ENCODE assay signal across 8 mouse cellular contexts in the genomic region with DNA sequence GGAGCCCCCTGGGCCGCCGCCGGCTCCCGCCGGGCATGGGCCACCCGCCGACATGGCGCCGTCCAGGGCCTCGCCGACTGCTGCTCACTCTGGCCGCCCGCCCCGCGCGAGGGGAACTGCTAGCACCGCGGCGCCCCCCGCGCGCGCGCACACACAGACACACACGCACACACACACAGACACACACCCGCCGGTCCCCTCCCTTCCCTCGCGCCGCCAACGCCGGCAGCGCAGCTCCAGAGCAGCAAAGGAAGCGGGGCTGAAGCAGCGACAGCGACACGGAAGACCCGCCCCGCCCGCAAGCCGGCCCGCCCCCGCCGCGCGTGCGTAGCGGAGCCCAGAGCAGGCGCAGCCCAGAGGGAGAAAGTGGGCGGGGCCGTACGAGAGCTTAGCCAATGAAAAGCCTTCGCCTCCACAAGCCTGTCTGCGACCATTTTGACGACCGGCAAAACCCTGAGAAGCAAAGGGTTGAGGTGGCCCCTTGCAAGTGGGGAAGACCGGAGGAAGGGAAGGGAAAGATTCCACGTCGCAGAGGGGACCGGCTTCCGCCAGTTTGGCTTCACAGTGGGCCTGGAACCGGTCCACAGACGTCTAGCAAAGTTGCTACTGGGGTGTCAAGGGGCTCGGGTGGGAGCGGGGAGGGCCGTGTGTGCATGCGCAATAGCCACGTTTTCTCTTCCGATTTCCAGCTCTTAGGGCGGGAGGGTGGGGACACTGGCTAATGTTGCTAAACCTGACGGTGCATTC. TPM values are rescaled to one million over a fixed set of nuclear protein-coding genes. Genes with fewer than 3 reads are reported as not detected.
DNase-seq lines count a peak whose midpoint lies in the region; ATAC-seq and TF ChIP-seq lines count a peak whose summit lies in the region.

A gene (minus strand): TSS at position 280 of the 747 bp plus-strand sequence.

- H3K4me1 ChIP-seq in MEL (ENCODE audit: control insufficient read depth in 1 of 2, insufficient read depth in 2 of 2, low read length in 2 of 2) = peaks cover 0 to 13% of the 10 kb centered on the region in 2 experiments; a peak in 2 of 4 replicates
- H3K4me1 ChIP-seq in cerebellum, adult 2 months (ENCODE audit: control insufficient read depth, insufficient read depth, low read length) = peaks cover 5% of the 10 kb centered on the region; the same call in 1 of the 2 replicates
- H3K4me1 ChIP-seq in lung, embryonic 16.5 days (replicated peaks; ENCODE audit: control insufficient read depth, insufficient read depth, low read length) = 0 out of 2 replicates have a peak, but pooled peaks cover 5% of the 10 kb centered on the region

- peak; percentile 98 for DNase-seq in MEL (ENCODE audit: low read depth, low spot score)
- DNase-seq in cerebellum, adult 2 months = peak; percentile 97 to 98
- DNase-seq in forelimb bud, embryonic 11.5 days (ENCODE audit: low read depth, low spot score) = peak; percentile 96
- DNase-seq in layer of hippocampus, adult 9-10 months (ENCODE audit: low spot score) = peak; percentile 94
- peak; percentile 90 for DNase-seq in ovary, postnatal 10 days (ENCODE audit: low spot score)
- DNase-seq in thymus, postnatal 10 days (ENCODE audit: low spot score in 2 of 2) = peak; percentile 95 to 98

- H3K27me3 ChIP-seq in MEL (ENCODE audit: control insufficient read depth in 1 of 2, insufficient read depth in 2 of 2, low read length in 2 of 2) = no peaks in the 10 kb centered on the region
- no peaks in the 10 kb centered on the region for H3K27me3 ChIP-seq in cerebellum, adult 2 months (ENCODE audit: control insufficient read depth, insufficient read depth, low read length)
- H3K27me3 ChIP-seq in lung, embryonic 16.5 days (ENCODE audit: control insufficient read depth, insufficient read depth, low read depth, low read length) = no peaks in the 10 kb centered on the region

- H3K36me3 ChIP-seq in MEL (ENCODE audit: control insufficient read depth in 1 of 2, insufficient read depth in 2 of 2, low read length in 2 of 2) = peaks cover 0 to 17% of the 10 kb centered on the region in 2 experiments; a peak in 2 of 4 replicates
- no peaks in the 10 kb centered on the region for H3K36me3 ChIP-seq in lung, embryonic 16.5 days (ENCODE audit: control insufficient read depth, insufficient read depth, low read length)

- 1% methylated on average over 67 of the region's 71 CpGs for WGBS in cerebellum, adult 2 months
- WGBS in lung, embryonic 16.5 days = under 1% methylated on average over 55 of the region's 71 CpGs

- ATAC-seq in hematopoietic stem cell, adult 5-6 weeks (replicated peaks in 1 of 2; ENCODE audit: insufficient read depth in 1 of 2, low FRiP score in 2 of 2, low TSS enrichment in 1 of 2, low read depth in 1 of 2, poor library complexity in 2 of 2, severe bottlenecking in 2 of 2) = peak; percentile 94 to 96
- peak; percentile 99 for ATAC-seq in lung, embryonic 16.5 days (ENCODE audit: low read depth)

- H3K4me2 ChIP-seq in lung, embryonic 16.5 days (ENCODE audit: low read depth, low read length) = peak within 1 kb of the TSS; percentile 95

- no peak for TF ChIP-seq EP300 in MEL (IDR thresholded peaks at IDR 0.05; ENCODE audit: low read depth in 1 of 2, low read length in 2 of 2)

- no peak for TF ChIP-seq CTCF in MEL (IDR thresholded peaks at IDR 0.05 in 2 of 3, conservative IDR thresholded peaks at IDR 0.05 in 1 of 3; ENCODE audit: control insufficient read depth in 1 of 3, insufficient read depth in 1 of 3, low read depth in 2 of 3, low read length in 3 of 3, poor library complexity in 1 of 3, severe bottlenecking in 1 of 3)
- no peak for TF ChIP-seq CTCF in cerebellum, adult 2 months (IDR thresholded peaks at IDR 0.05; ENCODE audit: borderline replicate concordance, insufficient read depth, low read depth, low read length)

- peak within 1 kb of the TSS; percentile 76 for H3K27ac ChIP-seq in MEL (ENCODE audit: control insufficient read depth, low read depth, low read length)
- peak within 1 kb of the TSS; percentile 73 for H3K27ac ChIP-seq in cerebellum, adult 2 months (ENCODE audit: insufficient read depth, low read length)
- peak within 1 kb of the TSS; percentile 93 for H3K27ac ChIP-seq in lung, embryonic 16.5 days (ENCODE audit: low read length)

- peak within 1 kb of the TSS; percentile 79 for H3K9ac ChIP-seq in MEL (ENCODE audit: control insufficient read depth, low read depth, low read length, poor library complexity, severe bottlenecking)
- peak within 1 kb of the TSS; percentile 95 for H3K9ac ChIP-seq in lung, embryonic 16.5 days (ENCODE audit: low read length)

- peaks cover 11% of the 10 kb centered on the region for H3K79me2 ChIP-seq in MEL (ENCODE audit: control insufficient read depth, insufficient read depth, low read length, poor library complexity)

- peak within 1 kb of the TSS; percentile 69 to 85 for H3K4me3 ChIP-seq in MEL (ENCODE audit: control insufficient read depth in 1 of 2, insufficient read depth in 1 of 2, low read depth in 2 of 2, low read length in 2 of 2)
- H3K4me3 ChIP-seq in cerebellum, adult 2 months (replicated peaks; ENCODE audit: insufficient read depth, low read depth, low read length) = peak within 1 kb of the TSS; percentile 97
- H3K4me3 ChIP-seq in lung, embryonic 16.5 days (ENCODE audit: low read length) = peak within 1 kb of the TSS; percentile 95

- peak; percentile 92 for TF ChIP-seq POLR2A in MEL (IDR thresholded peaks at IDR 0.05; ENCODE audit: control insufficient read depth in 1 of 2, insufficient read depth in 1 of 2, low read depth in 1 of 2, low read length in 2 of 2, poor library complexity in 1 of 2)
- TF ChIP-seq POLR2A in cerebellum, adult 2 months (IDR thresholded peaks at IDR 0.05; ENCODE audit: borderline replicate concordance, insufficient read depth, low read length) = peak; percentile 62; the same call in 1 of the 2 replicates

- no peak for TF ChIP-seq RAD21 in MEL (IDR thresholded peaks at IDR 0.05; ENCODE audit: low read depth, low read length)

- H3K9me3 ChIP-seq in MEL (replicated peaks; ENCODE audit: insufficient read depth, low read length) = no peaks in the 10 kb centered on the region
- no peaks in the 10 kb centered on the region for H3K9me3 ChIP-seq in lung, embryonic 16.5 days (ENCODE audit: control insufficient read depth, low read length)

TF ChIP-seq in MEL, 35 proteins besides CTCF, POLR2A, EP300 and RAD21 (continues in another document):
- TF ChIP-seq POLR2AphosphoS2 (IDR thresholded peaks at IDR 0.05; ENCODE audit: low read length) (0 out of 2 replicates have a peak, but pooled peaks have one; percentile 44), GABPA (IDR thresholded peaks at IDR 0.05; ENCODE audit: low read depth, low read length) (no peak), ZNF384 (IDR thresholded peaks at IDR 0.05; ENCODE audit: low read depth, low read length) (no peak), MXI1 (IDR thresholded peaks at IDR 0.05; ENCODE audit: low read depth, low read length) (peak; percentile 15; the same call in 1 of the 2 replicates), CHD2 (IDR thresholded peaks at IDR 0.05; ENCODE audit: low read length) (no peak), ZC3H11A (IDR thresholded peaks at IDR 0.05; ENCODE audit: low read depth, low read length) (no peak), ZMIZ1 (IDR thresholded peaks at IDR 0.05; ENCODE audit: low read depth, low read length) (no peak), JUND (IDR thresholded peaks at IDR 0.05; ENCODE audit: low read depth, low read length) (no peak), POLR2AphosphoS5 (IDR thresholded peaks at IDR 0.05; ENCODE audit: borderline replicate concordance, low read depth, low read length) (no peak), SIN3A (IDR thresholded peaks at IDR 0.05; ENCODE audit: low read length) (peak; percentile 61), NELFE (IDR thresholded peaks at IDR 0.05; ENCODE audit: low read depth, low read length) (peak; percentile 78), GATA1 (IDR thresholded peaks at IDR 0.05; ENCODE audit: low read depth, low read length) (no peak), MAZ (IDR thresholded peaks at IDR 0.05; ENCODE audit: low read depth, low read length) (no peak; the same call in 1 of the 2 replicates), TCF12 (IDR thresholded peaks at IDR 0.05; ENCODE audit: low read depth, low read length) (0 out of 2 replicates have a peak, but pooled peaks have one; percentile 28), HCFC1 (IDR thresholded peaks at IDR 0.05; ENCODE audit: low read depth, low read length) (peak; percentile 64), USF1 (IDR thresholded peaks at IDR 0.05; ENCODE audit: low read depth, low read length) (no peak), MYC (IDR thresholded peaks at IDR 0.05; ENCODE audit: low read depth, low read length) (0 out of 2 replicates have a peak, but pooled peaks have one; percentile 28), TAL1 (IDR thresholded peaks at IDR 0.05; ENCODE audit: low read length) (no peak), KAT2A (conservative IDR thresholded peaks at IDR 0.05; ENCODE audit: low read depth, low read length) (no peak), MAFK (IDR thresholded peaks at IDR 0.05; ENCODE audit: borderline replicate concordance, low read depth, low read length) (no peak), CHD1 (IDR thresholded peaks at IDR 0.05; ENCODE audit: low read depth, low read length) (0 out of 2 replicates have a peak, but pooled peaks have one; percentile 35), ZKSCAN1 (IDR thresholded peaks at IDR 0.05; ENCODE audit: low read depth, low read length) (no peak), TBP (IDR thresholded peaks at IDR 0.05; ENCODE audit: low read depth, low read length) (0 out of 2 replicates have a peak, but pooled peaks have one; percentile 51), MYB (IDR thresholded peaks at IDR 0.05; ENCODE audit: low read depth, low read length) (no peak), NRF1 (IDR thresholded peaks at IDR 0.05; ENCODE audit: insufficient read depth, low read depth, low read length, poor library complexity, severe bottlenecking) (peak; percentile 89), UBTF (IDR thresholded peaks at IDR 0.05; ENCODE audit: borderline replicate concordance, insufficient read depth, low read depth, low read length) (no peak), ELF1 (IDR thresholded peaks at IDR 0.05; ENCODE audit: low read depth, low read length) (peak; percentile 64; the same call in 1 of the 2 replicates), MEF2A (IDR thresholded peaks at IDR 0.05; ENCODE audit: extremely low read depth, insufficient replicate concordance, low read depth, low read length, poor library complexity, severe bottlenecking) (no peak), ETS1 (IDR thresholded peaks at IDR 0.05; ENCODE audit: low read depth, low read length) (no peak)

RNA-seq across cellular contexts. Expression of the gene that starts here (rescaled TPM):
- 6.2 and 6.4 TPM in 2 replicates for total RNA-seq in MEL (2012; rRNA removed)
- polyA plus RNA-seq in MEL (2012; ENCODE audit: insufficient read depth in 1 of 2, insufficient read length in 2 of 2, low read depth in 1 of 2, low replicate concordance in 2 of 2, missing spikeins in 1 of 2) = 1 to 10 TPM in 1 of 2 experiments, not detected in 1; 8.2 TPM
- 30.9 and 31.4 TPM in 2 replicates for polyA plus RNA-seq in cerebellum, adult 2 months (2012; rRNA removed)
- total RNA-seq in hematopoietic stem cell, adult 5-6 weeks (2017) = 20.1 and 22.1 TPM in 2 replicates
- 19.8 and 20.2 TPM in 2 replicates for polyA plus RNA-seq in lung, embryonic 16.5 days (2015; fragmentation: Nextera tagmentation; extraction: Ambion mirVana)

Comparison
In these comparisons a context has a peak if more than half of its experiments do, and no peak if none do; other contexts are left out.
1. Peak in every context shown above with its lines: DNase-seq, ATAC-seq, H3K4me3 ChIP-seq and H3K27ac ChIP-seq.